25 mouse cellular contexts compared by ENCODE assay signal in the genomic region with DNA sequence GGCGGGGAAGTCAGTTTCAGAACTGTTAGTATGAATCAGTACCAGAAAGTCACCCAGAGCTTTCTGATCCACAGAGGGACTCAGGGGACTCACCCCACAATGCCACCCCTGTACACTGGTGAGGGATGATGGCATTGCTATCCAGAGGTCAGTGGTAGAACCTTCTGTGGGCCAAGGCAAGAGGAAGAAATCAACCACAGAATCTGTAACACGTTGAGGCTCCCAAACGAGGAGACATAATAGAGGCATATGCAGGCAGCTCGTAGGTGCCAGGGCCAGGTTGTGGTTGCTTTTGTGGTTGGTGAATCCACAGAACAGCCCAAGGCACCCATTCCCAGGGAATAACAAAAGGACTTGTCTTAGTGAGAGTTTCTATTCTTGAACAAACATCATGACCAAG. TPM values are rescaled to one million over a fixed set of nuclear protein-coding genes. Genes with fewer than 3 reads are reported as not detected.
"Had no signal": no experiment of that assay in that cellular context is flagged by ENCODE, and none has a peak within 500 bp of the region (broad histone marks: within the 10 kb centered on the region; RNA-seq: fewer than 3 reads in every experiment).

No protein-coding gene starts in this region.

- H3K27ac ChIP-seq: heart, embryonic 13.5 days; heart, embryonic 15.5 days; hindbrain, embryonic 14.5 days; kidney, embryonic 15.5 days; layer of hippocampus, adult 2 months; left cerebral cortex, adult 2 months; limb, embryonic 10.5 days; limb, embryonic 12.5 days; liver, embryonic 13.5 days; liver, embryonic 15.5 days had no signal

- H3K4me1 ChIP-seq: liver, embryonic 13.5 days; liver, embryonic 15.5 days had no signal

- ATAC-seq: hindbrain, embryonic 16.5 days; inflammation-experienced regulatory T-cells, adult 6 months; intestine, postnatal 0 days had no signal

- H3K4me2 ChIP-seq: heart, embryonic 11.5 days; heart, embryonic 13.5 days; heart, embryonic 15.5 days; hindbrain, embryonic 14.5 days; kidney, embryonic 15.5 days; limb, embryonic 12.5 days; liver, embryonic 11.5 days; liver, embryonic 13.5 days; liver, embryonic 15.5 days had no signal

- H3K9ac ChIP-seq: heart, embryonic 13.5 days; heart, embryonic 15.5 days; hindbrain, embryonic 14.5 days; kidney, embryonic 15.5 days; limb, embryonic 12.5 days; liver, embryonic 13.5 days; liver, embryonic 15.5 days had no signal

- H3K9me3 ChIP-seq: heart, embryonic 13.5 days; heart, embryonic 15.5 days; kidney, embryonic 15.5 days; limb, embryonic 10.5 days; limb, embryonic 12.5 days; liver, embryonic 13.5 days; liver, embryonic 15.5 days had no signal

- H3K4me3 ChIP-seq: heart, embryonic 13.5 days; heart, embryonic 15.5 days; kidney, embryonic 15.5 days; layer of hippocampus, adult 2 months; left cerebral cortex, adult 2 months; limb, embryonic 10.5 days; limb, embryonic 12.5 days; liver, embryonic 13.5 days; liver, embryonic 15.5 days had no signal

- H3K27me3 ChIP-seq: heart, embryonic 13.5 days; heart, embryonic 15.5 days; kidney, embryonic 15.5 days; limb, embryonic 12.5 days; liver, embryonic 13.5 days; liver, embryonic 15.5 days had no signal

- H3K36me3 ChIP-seq: heart, embryonic 13.5 days; heart, embryonic 15.5 days; kidney, embryonic 15.5 days; limb, embryonic 10.5 days; limb, embryonic 12.5 days; liver, embryonic 13.5 days; liver, embryonic 15.5 days had no signal

- DNase-seq: gastrocnemius, postnatal 14 days; gastrocnemius, postnatal 36 days; heart, adult 18-20 months; heart, postnatal 14 days; heart, postnatal 36 days; kidney, adult 2 months; kidney, adult 9 months; kidney, postnatal 25 days; kidney, postnatal 4 days; liver; liver, embryonic 13.5 days had no signal

RNA-seq across cellular contexts. Expression of a gene that starts 22.3 kb away (rescaled TPM):
- polyA plus RNA-seq: inflammation-experienced regulatory T-cells, adult 6 months had no signal
